Mouse (Mus musculus) embryonic facial prominence, embryonic 14.5 days (tissue): ENCODE results near the gene Zbtb4. TPM values are rescaled to one million over a fixed set of nuclear protein-coding genes. Genes with fewer than 3 reads are reported as not detected.

ENCODE experiments used
- ATAC-seq: fragments of 200-750 bp; cut with Nextera tagmentation; 2 replicates; pipeline ENCODE4 v1.8.0; 2017; ENCODE audit warnings: low read depth, moderate number of reproducible peaks, moderate TSS enrichment
- DNase-seq: peaks from one replicate; pipeline ENCODE4 v3.0.0-alpha.2; 2015; ENCODE audit warnings: low spot score
- H3K27ac ChIP-seq: fragments of 300-500 bp; sonication (generic); replicated peaks from 2 replicates; pipeline ENCODE4 v1.5.1; 2014; ENCODE audit warnings: low read depth, mild to moderate bottlenecking, low read length, moderate library complexity
- H3K27me3 ChIP-seq: fragments of 300-500 bp; sonication (generic); replicated peaks from 2 replicates; pipeline ENCODE4 v1.6.1; 2014; ENCODE audit warnings: low read length; ENCODE audit not compliant: control insufficient read depth, insufficient read depth
- H3K36me3 ChIP-seq: fragments of 300-500 bp; sonication (generic); 2 replicates; pipeline ENCODE4 v1.6.1; 2014; ENCODE audit warnings: low read length, mixed read lengths; ENCODE audit not compliant: control insufficient read depth, insufficient read depth
- H3K4me1 ChIP-seq: fragments of 300-500 bp; sonication (generic); 2 replicates; pipeline ENCODE4 v1.6.1; 2014; ENCODE audit warnings: antibody characterized with exemption, low read length; ENCODE audit not compliant: control insufficient read depth, insufficient read depth
- H3K4me2 ChIP-seq: fragments of 300-500 bp; sonication (generic); 2 replicates; pipeline ENCODE4 v1.6.1; 2014; ENCODE audit warnings: low read depth, mild to moderate bottlenecking, low read length, moderate library complexity, mixed read lengths
- H3K4me3 ChIP-seq: fragments of 300-500 bp; sonication (generic); 2 replicates; pipeline ENCODE4 v1.5.1; 2014; ENCODE audit warnings: low read depth, mild to moderate bottlenecking, low read length
- H3K9ac ChIP-seq: fragments of 300-500 bp; sonication (generic); 2 replicates; pipeline ENCODE4 v1.6.1; 2014; ENCODE audit warnings: low read depth, mild to moderate bottlenecking, low read length, moderate library complexity, mixed read lengths
- H3K9me3 ChIP-seq: fragments of 300-500 bp; sonication (generic); 2 replicates; pipeline ENCODE4 v1.6.1; 2016; ENCODE audit warnings: low read length; ENCODE audit not compliant: control insufficient read depth
- WGBS: fragments of 180-500 bp; shearing (Covaris S2); extraction: QIAGEN DNeasy Blood & Tissue Kit; methylation state at CpG from one replicate; pipeline ENCODE4 v1.1.7; 2014; 5-methylcytosine and 5-hydroxymethylcytosine counted together
- polyA plus RNA-seq: library from polyadenylated mRNA; unstranded; fragments of >200 nt; fragmentation: Nextera tagmentation; extraction: Ambion mirVana; gene quantifications from 2 replicates; pipeline ENCODE4 v1.2.1, GENCODE M21; 2014

Zbtb4 gene
- polyA plus RNA-seq, 1 experiment from 2014 or later: 3.9 TPM

DNA sequence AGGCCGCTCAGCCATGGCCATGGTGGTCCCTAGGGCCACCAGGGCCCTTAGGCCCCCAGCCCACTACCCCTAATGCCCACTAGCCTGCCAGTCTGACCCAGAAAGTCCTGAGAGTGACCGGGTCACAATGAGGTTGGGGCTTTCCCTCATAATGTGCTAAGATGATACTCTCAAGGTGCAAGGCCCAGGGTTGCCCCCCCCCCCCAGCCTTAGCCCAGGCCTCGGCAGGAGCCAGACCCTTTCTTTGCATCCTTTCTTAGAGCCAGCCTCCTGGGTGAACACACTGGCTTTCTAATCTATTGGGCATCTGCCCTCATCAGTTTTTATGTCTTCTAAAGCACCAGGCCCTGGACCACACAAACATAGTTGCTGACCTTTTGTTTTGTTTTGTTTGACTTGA, 56.4 kb downstream of the Zbtb4 start, which contains the start of gene Spem1:
Spem1 (minus strand) TSS at position 101 of the 400 bp plus-strand sequence.
- peaks cover 12% of the 10 kb centered on the region for H3K9me3 ChIP-seq
- DNase-seq (no peak), ATAC-seq (no peak)
- H3K27ac ChIP-seq: no peak within 1 kb of the TSS
- H3K9ac ChIP-seq: no peak within 1 kb of the TSS
- no peaks in the 10 kb centered on the region for H3K27me3 ChIP-seq
- peaks cover 30% of the 10 kb centered on the region for H3K36me3 ChIP-seq
- WGBS: 95% methylated on average over 2 of the region's 3 CpGs
- no peak within 1 kb of the TSS for H3K4me2 ChIP-seq
- H3K4me3 ChIP-seq: no peak within 1 kb of the TSS
- H3K4me1 ChIP-seq: no peaks in the 10 kb centered on the region

DNA sequence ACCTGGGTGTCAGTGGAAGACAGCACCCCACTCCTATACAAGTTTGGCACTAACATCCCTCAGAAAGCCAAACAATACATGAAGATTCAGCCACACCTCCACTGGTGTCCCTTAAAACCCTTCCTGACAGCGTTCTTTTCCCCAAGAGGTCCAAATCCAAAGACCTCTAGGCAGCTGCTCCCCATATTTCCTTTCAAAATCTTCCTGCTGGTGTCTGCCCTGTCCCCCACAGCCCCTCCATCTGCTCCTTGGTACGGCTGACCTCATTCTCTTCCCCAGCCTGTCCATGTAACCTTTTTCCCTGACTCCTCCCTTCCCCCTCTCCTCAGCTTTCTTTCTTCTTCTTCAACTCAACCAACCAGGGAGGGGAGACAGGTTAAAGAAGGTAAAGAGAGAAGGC, 57.7 kb downstream of the Zbtb4 start:
- ATAC-seq: no peak
- 79% methylated on average over 2 of the region's 2 CpGs for WGBS
- H3K9me3 ChIP-seq: no peaks in the 10 kb centered on the region

DNA sequence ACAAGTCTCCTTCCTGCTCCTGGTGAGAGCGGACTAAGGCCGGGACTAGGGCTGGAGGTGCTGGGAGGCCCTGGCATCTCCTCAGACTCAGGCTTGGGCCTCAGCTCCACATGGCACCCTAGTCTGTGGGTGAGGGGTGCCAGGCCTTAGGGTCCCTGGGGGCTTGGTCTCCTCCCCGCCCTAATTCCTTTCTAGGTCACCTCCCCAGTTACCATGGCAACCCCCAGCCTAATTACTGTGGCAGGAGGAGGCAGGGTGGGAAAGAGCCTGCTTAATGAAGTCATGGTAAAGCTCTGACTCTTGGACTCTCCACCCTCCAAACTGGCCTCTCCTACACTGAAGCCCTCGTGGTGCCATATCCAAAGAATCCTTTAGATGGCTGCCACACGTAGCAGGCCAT, 63.1 kb downstream of the Zbtb4 start:
- DNase-seq (no peak), ATAC-seq (no peak)
- Histone ChIP-seq H3K4me2 (no peak overlapping the region), H3K9me3 (no peaks in the 10 kb centered on the region), H3K36me3 (peaks cover 86% of the 10 kb centered on the region), H3K4me3 (no peak overlapping the region), H3K9ac (no peak overlapping the region), H3K27me3 (no peaks in the 10 kb centered on the region), H3K27ac (no peak overlapping the region), H3K4me1 (peaks cover 3% of the 10 kb centered on the region; the same call in 1 of the 2 replicates)
- 86% methylated on average over 5 of the region's 5 CpGs for WGBS

More for the DNA sequence above, 57.7 kb downstream of the Zbtb4 start:
- no peak overlapping the region for H3K4me3 ChIP-seq
- no peaks in the 10 kb centered on the region for H3K27me3 ChIP-seq
- H3K27ac ChIP-seq: no peak overlapping the region
- no peak overlapping the region for H3K4me2 ChIP-seq
- H3K36me3 ChIP-seq: peaks cover 44% of the 10 kb centered on the region
- no peak for DNase-seq
- H3K4me1 ChIP-seq: no peaks in the 10 kb centered on the region
- no peak overlapping the region for H3K9ac ChIP-seq

DNA sequence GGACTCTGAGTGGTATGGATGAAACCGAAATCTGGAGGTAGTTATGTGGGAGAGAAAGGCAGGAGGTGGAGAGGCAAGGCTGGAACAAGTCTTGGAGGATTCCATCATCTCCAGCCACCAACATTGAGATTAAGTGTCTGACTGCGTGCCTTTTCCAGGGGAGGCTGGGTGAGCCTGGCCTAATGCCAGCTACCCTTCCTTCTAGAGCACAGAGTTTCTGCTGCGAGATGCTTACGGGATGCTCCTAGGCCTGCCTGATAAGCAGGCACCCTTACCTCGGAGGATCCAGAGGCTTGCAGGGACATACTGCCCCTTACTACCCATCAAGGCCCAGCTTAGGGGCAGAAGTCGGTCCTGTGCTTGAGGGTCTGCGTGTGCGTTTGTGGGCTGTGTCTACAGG, 67.8 kb downstream of the Zbtb4 start:
- no peaks in the 10 kb centered on the region for H3K27me3 ChIP-seq
- peaks cover 43% of the 10 kb centered on the region for H3K36me3 ChIP-seq
- H3K9ac ChIP-seq: peak overlapping the region; percentile 72
- DNase-seq (no peak), ATAC-seq (no peak)
- 0 out of 2 replicates have a peak overlapping the region, but pooled peaks have one; percentile 36 for H3K27ac ChIP-seq
- H3K4me1 ChIP-seq: peaks cover 23% of the 10 kb centered on the region
- peak overlapping the region; percentile 73 for H3K4me3 ChIP-seq
- 50% methylated on average over 7 of the region's 8 CpGs for WGBS
- H3K9me3 ChIP-seq: no peaks in the 10 kb centered on the region
- peak overlapping the region; percentile 95 for H3K4me2 ChIP-seq

Other genes with a start within 250 kb of the Zbtb4 start
- gene Dnah2, start 216.8 kb upstream of the Zbtb4 start, polyA plus RNA-seq: 6.2 and 6.5 TPM in 2 replicates
- 7.3 and 8.6 TPM in 2 replicates for gene Efnb3, start 205.7 kb upstream of the Zbtb4 start, polyA plus RNA-seq
- gene Wrap53, start 185.7 kb upstream of the Zbtb4 start, polyA plus RNA-seq: 18.4 and 19.8 TPM in 2 replicates
- 111 and 133 TPM in 2 replicates for gene Trp53, start 185.6 kb upstream of the Zbtb4 start, polyA plus RNA-seq
- 15.6 and 17.7 TPM in 2 replicates for gene Atp1b2, start 160.0 kb upstream of the Zbtb4 start, polyA plus RNA-seq
- gene Shbg, start 148.0 kb upstream of the Zbtb4 start, polyA plus RNA-seq: not detected in 2 replicates
- 15.6 and 16.6 TPM in 2 replicates for gene Sat2, start 143.9 kb upstream of the Zbtb4 start, polyA plus RNA-seq
- 25.4 and 26.3 TPM in 2 replicates for gene Fxr2, start 132.9 kb upstream of the Zbtb4 start, polyA plus RNA-seq
- gene Sox15, start 110.6 kb upstream of the Zbtb4 start, polyA plus RNA-seq: 1.7 and 2.9 TPM in 2 replicates
- gene Mpdu1, start 103.3 kb upstream of the Zbtb4 start, polyA plus RNA-seq: 29.1 and 33.6 TPM in 2 replicates
- gene Cd68, start 99.8 kb upstream of the Zbtb4 start, polyA plus RNA-seq: 22.0 and 25.5 TPM in 2 replicates
- 525 and 575 TPM in 2 replicates for gene Eif4a1, start 93.5 kb upstream of the Zbtb4 start, polyA plus RNA-seq
- gene Senp3, start 83.8 kb upstream of the Zbtb4 start, polyA plus RNA-seq: 73.6 and 88.4 TPM in 2 replicates
- gene Tnfsf13, start 80.1 kb upstream of the Zbtb4 start, polyA plus RNA-seq: 0.37 and 0.49 TPM in 2 replicates
- 13.0 and 16.6 TPM in 2 replicates for gene Tnfsf12, start 70.1 kb upstream of the Zbtb4 start, polyA plus RNA-seq
- 6.0 and 6.6 TPM in 2 replicates for gene Tnfsfm13, start 69.8 kb upstream of the Zbtb4 start, polyA plus RNA-seq
- gene Polr2a, start 7.3 kb upstream of the Zbtb4 start, polyA plus RNA-seq: 39.3 and 39.7 TPM in 2 replicates
- gene Slc35g3, start 3.9 kb upstream of the Zbtb4 start, polyA plus RNA-seq: 0.12 TPM in 1 of 2 replicates, not detected in the other
- 28.4 and 29.4 TPM in 2 replicates for gene Chrnb1, start 30.0 kb downstream of the Zbtb4 start, polyA plus RNA-seq
- gene Fgf11, start 35.9 kb downstream of the Zbtb4 start, polyA plus RNA-seq: 2.3 and 3.3 TPM in 2 replicates
- gene Tmem102, start 39.7 kb downstream of the Zbtb4 start, polyA plus RNA-seq: 4.1 and 4.3 TPM in 2 replicates
- not detected in 2 replicates for gene Gm39566, start 49.4 kb downstream of the Zbtb4 start, polyA plus RNA-seq
- not detected in 2 replicates for gene Spem2, start 52.6 kb downstream of the Zbtb4 start, polyA plus RNA-seq
- 0.26 TPM in 1 of 2 replicates, not detected in the other for gene Spem1, start 56.3 kb downstream of the Zbtb4 start, polyA plus RNA-seq
- 8.3 and 10.6 TPM in 2 replicates for gene Nlgn2, start 71.9 kb downstream of the Zbtb4 start, polyA plus RNA-seq
- gene Tmem256, start 72.6 kb downstream of the Zbtb4 start, polyA plus RNA-seq: 379 and 388 TPM in 2 replicates
- gene Plscr3, start 80.5 kb downstream of the Zbtb4 start, polyA plus RNA-seq: 102 and 121 TPM in 2 replicates
- 3.2 and 3.7 TPM in 2 replicates for gene Tnk1, start 92.8 kb downstream of the Zbtb4 start, polyA plus RNA-seq
- gene Tmem95, start 112.1 kb downstream of the Zbtb4 start, polyA plus RNA-seq: not detected in 2 replicates
- gene Kctd11, start 115.5 kb downstream of the Zbtb4 start, polyA plus RNA-seq: 5.9 and 7.2 TPM in 2 replicates
- 1.5 and 2.1 TPM in 2 replicates for gene Acap1, start 129.6 kb downstream of the Zbtb4 start, polyA plus RNA-seq
- 5.7 and 8.3 TPM in 2 replicates for gene 2810408A11Rik, start 135.1 kb downstream of the Zbtb4 start, polyA plus RNA-seq
- 10.1 and 10.3 TPM in 2 replicates for gene Neurl4, start 135.2 kb downstream of the Zbtb4 start, polyA plus RNA-seq
- gene Gps2, start 148.0 kb downstream of the Zbtb4 start, polyA plus RNA-seq: 55.0 and 57.2 TPM in 2 replicates
- 1,503 and 1,606 TPM in 2 replicates for gene Eif5a, start 156.0 kb downstream of the Zbtb4 start, polyA plus RNA-seq
- gene Ybx2, start 169.9 kb downstream of the Zbtb4 start, polyA plus RNA-seq: 2.9 and 4.2 TPM in 2 replicates
- 16.9 and 20.8 TPM in 2 replicates for gene Slc2a4, start 182.3 kb downstream of the Zbtb4 start, polyA plus RNA-seq
- 22.3 and 23.7 TPM in 2 replicates for gene Cldn7, start 198.9 kb downstream of the Zbtb4 start, polyA plus RNA-seq
- 37.4 and 39.2 TPM in 2 replicates for gene Ctdnep1, start 215.2 kb downstream of the Zbtb4 start, polyA plus RNA-seq
- gene Elp5, start 216.6 kb downstream of the Zbtb4 start, polyA plus RNA-seq: 109 and 116 TPM in 2 replicates
- 577 and 590 TPM in 2 replicates for gene Gabarap, start 225.2 kb downstream of the Zbtb4 start, polyA plus RNA-seq
- gene Phf23, start 229.9 kb downstream of the Zbtb4 start, polyA plus RNA-seq: 47.0 and 49.3 TPM in 2 replicates
- 30.8 and 36.2 TPM in 2 replicates for gene Dvl2, start 234.7 kb downstream of the Zbtb4 start, polyA plus RNA-seq
- 90.0 and 95.5 TPM in 2 replicates for gene Acadvl, start 249.5 kb downstream of the Zbtb4 start, polyA plus RNA-seq